Mouse (Mus musculus): ENCODE measurements around the gene Hdac7.

DNA sequence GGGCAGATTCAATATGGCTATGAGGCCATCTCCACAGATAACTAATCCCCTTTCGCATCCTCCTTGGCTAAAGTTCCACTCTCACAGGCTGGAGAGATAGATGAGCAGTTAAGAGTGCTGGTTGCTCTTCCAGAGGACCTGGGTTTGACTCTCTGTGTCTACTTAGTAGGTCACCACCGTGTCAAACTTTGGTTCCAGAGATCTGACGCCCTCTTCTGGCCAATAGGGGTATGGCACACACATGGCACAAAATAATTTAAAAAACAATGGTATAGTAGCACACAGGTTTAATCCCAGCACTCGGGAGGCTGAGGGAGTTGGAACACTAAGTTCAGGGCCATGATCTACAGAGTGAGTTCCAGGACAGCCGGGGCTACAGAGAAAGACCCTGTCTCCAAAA, 50.0 kb downstream of the Hdac7 start:
- TF ChIP-seq CTCF (IDR thresholded peaks at IDR 0.05; ENCODE audit: insufficient read depth, low read depth, low read length) (no peak), POLR2A (IDR thresholded peaks at IDR 0.05; ENCODE audit: insufficient read depth, low read depth, low read length) (no peak)

Data from olfactory bulb, adult 2 months (tissue).